Mouse (Mus musculus) retina, postnatal 1 day (tissue): ENCODE results near the gene Gnai2.
A peak's percentile ranks its signal among the peaks of the same experiment; 100 is the strongest.
"Not testable (repeated sequence)": the region's sequence is repeated elsewhere in the genome, so short reads cannot be mapped to it uniquely, and the experiment has no call there.

ENCODE experiments used
- DNase-seq: peaks from one replicate; pipeline ENCODE4 v3.0.0-alpha.2; 2012

Gnai2 gene

GRCm38 (mm10) chr9:107583174-107583573, 52.0 kb downstream of the Gnai2 start:
- no peak for DNase-seq

- no peak for DNase-seq
Measured at GRCm38 (mm10) chr9:107582509-107583062, 52.6 kb downstream of the Gnai2 start.

- no peak for DNase-seq
Measured at GRCm38 (mm10) chr9:107581584-107581983, 53.6 kb downstream of the Gnai2 start.

- DNase-seq = peak; percentile 88
Measured at GRCm38 (mm10) chr9:107580501-107581317, 54.5 kb downstream of the Gnai2 start, which contains the start of gene Hyal3. Hyal3 (plus strand) TSS chr9:107580818.

- DNase-seq = no peak
Measured at GRCm38 (mm10) chr9:107579023-107579900, 55.9 kb downstream of the Gnai2 start.

- no peak for DNase-seq
Measured at GRCm38 (mm10) chr9:107578587-107578986, 56.6 kb downstream of the Gnai2 start, which contains the start of gene Naa80. Naa80 (plus strand) TSS chr9:107578887.

- DNase-seq = no peak
Measured at GRCm38 (mm10) chr9:107577871-107578270, 57.3 kb downstream of the Gnai2 start.

- peak; percentile 89 for DNase-seq
Measured at GRCm38 (mm10) chr9:107576357-107577107, 58.6 kb downstream of the Gnai2 start, which contains the start of gene Hyal1. Hyal1 (plus strand) TSS chr9:107576927.

GRCm38 (mm10) chr9:107575579-107576356, 59.4 kb downstream of the Gnai2 start:
- peak; percentile 17 for DNase-seq

- DNase-seq = not testable (repeated sequence)
Measured at GRCm38 (mm10) chr9:107573774-107574173, 61.4 kb downstream of the Gnai2 start.

- no peak for DNase-seq
Measured at GRCm38 (mm10) chr9:107572327-107572662, 62.9 kb downstream of the Gnai2 start.

- DNase-seq = no peak
Measured at GRCm38 (mm10) chr9:107571534-107572326, 63.4 kb downstream of the Gnai2 start.

GRCm38 (mm10) chr9:107570845-107571244, 64.3 kb downstream of the Gnai2 start:
- DNase-seq = no peak

GRCm38 (mm10) chr9:107570016-107570415, 65.2 kb downstream of the Gnai2 start:
- DNase-seq = no peak

GRCm38 (mm10) chr9:107569270-107569669, 65.9 kb downstream of the Gnai2 start:
- no peak for DNase-seq

GRCm38 (mm10) chr9:107568331-107569261, 66.6 kb downstream of the Gnai2 start:
- DNase-seq = peak; percentile 93

- no peak for DNase-seq
Measured at GRCm38 (mm10) chr9:107567702-107568319, 67.4 kb downstream of the Gnai2 start, which contains the start of gene Hyal2. Hyal2 (plus strand) TSS chr9:107567945.

GRCm38 (mm10) chr9:107566855-107567254, 68.3 kb downstream of the Gnai2 start:
- no peak for DNase-seq
